Mouse (Mus musculus) forebrain, embryonic 16.5 days (tissue): ENCODE measurements around the gene Fbln2. TPM values are rescaled to one million over a fixed set of nuclear protein-coding genes. Genes with fewer than 3 reads are reported as not detected.

ENCODE experiments used
- ATAC-seq: fragments of 200-750 bp; cut with Nextera tagmentation; 2 replicates; pipeline ENCODE4 v1.8.0; 2017; ENCODE audit warnings: mild to moderate bottlenecking, moderate library complexity
- H3K27ac ChIP-seq: fragments of 300-500 bp; sonication (generic); 2 replicates; pipeline ENCODE4 v1.5.1; 2014; ENCODE audit warnings: low read length, control low read depth
- H3K27me3 ChIP-seq: fragments of 300-500 bp; sonication (generic); replicated peaks from 2 replicates; pipeline ENCODE4 v1.6.1; 2014; ENCODE audit warnings: low read length; ENCODE audit not compliant: control insufficient read depth, insufficient read depth
- H3K36me3 ChIP-seq: fragments of 300-500 bp; sonication (generic); 2 replicates; pipeline ENCODE4 v1.6.1; 2014; ENCODE audit not compliant: control insufficient read depth, insufficient read depth
- H3K4me1 ChIP-seq: fragments of 300-500 bp; sonication (generic); replicated peaks from 2 replicates; pipeline ENCODE4 v1.6.1; 2014; ENCODE audit warnings: low read length; ENCODE audit not compliant: control insufficient read depth, insufficient read depth
- H3K4me2 ChIP-seq: fragments of 300-500 bp; sonication (generic); 2 replicates; pipeline ENCODE4 v1.6.1; 2014; ENCODE audit warnings: mild to moderate bottlenecking, low read length, control low read depth
- H3K4me3 ChIP-seq: fragments of 300-500 bp; sonication (generic); replicated peaks from 2 replicates; pipeline ENCODE4 v1.5.1; 2014; ENCODE audit warnings: mild to moderate bottlenecking, low read length, control low read depth
- H3K9ac ChIP-seq: fragments of 300-500 bp; sonication (generic); replicated peaks from 2 replicates; pipeline ENCODE4 v1.6.1; 2014; ENCODE audit warnings: low read depth, low read length, control low read depth
- H3K9me3 ChIP-seq: fragments of 300-500 bp; sonication (generic); 2 replicates; pipeline ENCODE4 v1.6.1; 2016; ENCODE audit warnings: low read length; ENCODE audit not compliant: control insufficient read depth
- WGBS: fragments of 180-500 bp; shearing (Covaris S2); extraction: QIAGEN DNeasy Blood & Tissue Kit; methylation state at CpG from one replicate; pipeline ENCODE4 v1.1.7; 2014; 5-methylcytosine and 5-hydroxymethylcytosine counted together
- polyA plus RNA-seq: library from polyadenylated mRNA; unstranded; fragments of >200 nt; fragmentation: Nextera tagmentation; extraction: Ambion mirVana; gene quantifications from 2 replicates; pipeline ENCODE4 v1.2.1, GENCODE M21; 2015

Gene Fbln2
- polyA plus RNA-seq, 1 experiment from 2014 or later = 17.6 TPM

DNA sequence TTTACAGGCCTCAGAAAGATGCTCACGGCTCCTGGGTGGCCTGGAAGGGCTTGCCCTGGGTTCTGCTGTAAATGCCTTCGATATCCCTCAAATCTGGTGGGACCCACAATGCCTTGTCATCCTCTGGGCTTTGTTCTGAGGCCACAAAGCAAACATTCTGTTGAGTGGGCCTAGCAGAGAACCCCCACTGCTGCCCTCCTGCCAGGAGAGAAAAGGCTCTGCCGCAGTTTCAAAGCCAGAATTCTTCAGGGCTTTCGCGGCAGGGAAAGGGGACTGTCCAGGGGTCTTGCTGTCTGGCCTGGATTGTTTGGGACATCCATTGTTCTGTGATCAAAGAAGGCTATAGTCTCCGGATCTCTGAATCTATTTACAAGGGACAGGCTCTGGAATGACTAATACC lies 33.1 kb downstream of the Fbln2 start:
- no peak overlapping the region for H3K4me2 ChIP-seq
- WGBS = 9% methylated on average over 6 of the region's 6 CpGs
- no peak for ATAC-seq
- no peaks in the 10 kb centered on the region for H3K27me3 ChIP-seq
- no peak overlapping the region for H3K27ac ChIP-seq
- no peak overlapping the region for H3K4me3 ChIP-seq
- H3K36me3 ChIP-seq = no peaks in the 10 kb centered on the region
- H3K4me1 ChIP-seq = peaks cover 12% of the 10 kb centered on the region; the same call in 1 of the 2 replicates
- H3K9me3 ChIP-seq = no peaks in the 10 kb centered on the region
- no peak overlapping the region for H3K9ac ChIP-seq

- Histone ChIP-seq H3K27me3 (no peaks in the 10 kb centered on the region), H3K9ac (no peak overlapping the region), H3K4me2 (no peak overlapping the region), H3K4me1 (peaks cover 12% of the 10 kb centered on the region; the same call in 1 of the 2 replicates), H3K9me3 (no peaks in the 10 kb centered on the region), H3K4me3 (no peak overlapping the region), H3K36me3 (no peaks in the 10 kb centered on the region), H3K27ac (no peak overlapping the region)
- no peak for ATAC-seq
- 96% methylated on average over 1 of the region's 1 CpGs for WGBS
These were observed 35.1 kb downstream of the Fbln2 start for GRCm38 (mm10) chr6:91247343-91247742.

- 66% methylated on average over 4 of the region's 4 CpGs for WGBS
- H3K27ac ChIP-seq = no peak overlapping the region
- no peak overlapping the region for H3K4me2 ChIP-seq
- H3K36me3 ChIP-seq = no peaks in the 10 kb centered on the region
- no peak overlapping the region for H3K9ac ChIP-seq
- no peaks in the 10 kb centered on the region for H3K27me3 ChIP-seq
- H3K4me3 ChIP-seq = no peak overlapping the region
- H3K9me3 ChIP-seq = no peaks in the 10 kb centered on the region
- peaks cover 12% of the 10 kb centered on the region; the same call in 1 of the 2 replicates for H3K4me1 ChIP-seq
- no peak for ATAC-seq
These were observed 36.4 kb downstream of the Fbln2 start for GRCm38 (mm10) chr6:91248627-91249026.

GRCm38 (mm10) chr6:91249797-91250196 lies 37.5 kb downstream of the Fbln2 start:
- no peaks in the 10 kb centered on the region for H3K36me3 ChIP-seq
- H3K4me1 ChIP-seq = 0 out of 2 replicates have a peak, but pooled peaks cover 9% of the 10 kb centered on the region
- no peak overlapping the region for H3K9ac ChIP-seq
- no peaks in the 10 kb centered on the region for H3K27me3 ChIP-seq
- H3K4me2 ChIP-seq = no peak overlapping the region
- WGBS = 86% methylated on average over 1 of the region's 1 CpGs
- no peaks in the 10 kb centered on the region for H3K9me3 ChIP-seq
- ATAC-seq = no peak
- H3K4me3 ChIP-seq = no peak overlapping the region
- no peak overlapping the region for H3K27ac ChIP-seq

GRCm38 (mm10) chr6:91259440-91260120 lies 47.3 kb downstream of the Fbln2 start:
- H3K9ac ChIP-seq = no peak overlapping the region
- H3K4me1 ChIP-seq = no peaks in the 10 kb centered on the region
- WGBS = 84% methylated on average over 16 of the region's 16 CpGs
- H3K4me3 ChIP-seq = no peak overlapping the region
- H3K9me3 ChIP-seq = no peaks in the 10 kb centered on the region
- H3K27ac ChIP-seq = no peak overlapping the region
- H3K27me3 ChIP-seq = no peaks in the 10 kb centered on the region
- no peak for ATAC-seq
- H3K36me3 ChIP-seq = no peaks in the 10 kb centered on the region
- H3K4me2 ChIP-seq = no peak overlapping the region

- Histone ChIP-seq H3K4me3 (no peak overlapping the region), H3K4me1 (no peaks in the 10 kb centered on the region), H3K27ac (no peak overlapping the region), H3K36me3 (no peaks in the 10 kb centered on the region), H3K9me3 (no peaks in the 10 kb centered on the region), H3K27me3 (no peaks in the 10 kb centered on the region), H3K4me2 (no peak overlapping the region), H3K9ac (no peak overlapping the region)
- 76% methylated on average over 8 of the region's 8 CpGs for WGBS
- no peak for ATAC-seq
These were observed 48.2 kb downstream of the Fbln2 start for GRCm38 (mm10) chr6:91260347-91260986.

- Histone ChIP-seq H3K27me3 (no peaks in the 10 kb centered on the region), H3K9ac (no peak overlapping the region), H3K4me2 (no peak overlapping the region), H3K36me3 (no peaks in the 10 kb centered on the region), H3K27ac (no peak overlapping the region), H3K9me3 (no peaks in the 10 kb centered on the region), H3K4me3 (no peak overlapping the region), H3K4me1 (peaks cover 2% of the 10 kb centered on the region)
- ATAC-seq = no peak
- WGBS = 57% methylated on average over 3 of the region's 3 CpGs
These were observed 48.7 kb downstream of the Fbln2 start for GRCm38 (mm10) chr6:91260987-91261367.

DNA sequence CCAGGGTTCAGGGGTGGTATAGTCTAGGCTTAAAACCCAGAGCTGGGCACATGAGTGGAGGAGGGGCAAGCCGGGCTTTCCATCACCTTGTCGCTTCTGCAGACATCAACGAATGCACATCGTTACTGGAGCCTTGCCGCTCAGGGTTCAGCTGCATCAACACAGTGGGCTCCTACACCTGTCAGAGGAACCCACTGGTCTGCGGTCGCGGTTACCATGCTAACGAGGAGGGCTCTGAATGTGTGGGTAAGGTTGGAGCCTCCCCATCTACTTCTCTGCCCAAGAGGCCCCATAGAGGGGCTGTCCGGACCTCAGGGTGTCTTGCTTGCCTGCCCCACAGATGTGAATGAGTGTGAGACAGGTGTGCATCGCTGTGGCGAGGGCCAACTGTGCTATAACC lies 53.4 kb downstream of the Fbln2 start:
- Histone ChIP-seq H3K9me3 (no peaks in the 10 kb centered on the region), H3K9ac (no peak overlapping the region), H3K4me2 (no peak overlapping the region), H3K27ac (no peak overlapping the region; the same call in 1 of the 2 replicates), H3K27me3 (no peaks in the 10 kb centered on the region), H3K4me3 (no peak overlapping the region), H3K4me1 (peaks cover 9% of the 10 kb centered on the region), H3K36me3 (no peaks in the 10 kb centered on the region)
- WGBS = 59% methylated on average over 12 of the region's 12 CpGs
- ATAC-seq = peak; percentile 27; the same call in 1 of the 2 replicates

- Histone ChIP-seq H3K27ac (no peak overlapping the region), H3K27me3 (no peaks in the 10 kb centered on the region), H3K4me3 (no peak overlapping the region), H3K36me3 (no peaks in the 10 kb centered on the region), H3K4me1 (peaks cover 9% of the 10 kb centered on the region), H3K9me3 (no peaks in the 10 kb centered on the region), H3K9ac (no peak overlapping the region), H3K4me2 (no peak overlapping the region)
- peak; percentile 30; the same call in 1 of the 2 replicates for ATAC-seq
- 41% methylated on average over 1 of the region's 1 CpGs for WGBS
These were observed 54.4 kb downstream of the Fbln2 start for GRCm38 (mm10) chr6:91266647-91267046.
